18 mouse cellular contexts compared by ENCODE assay signal in the genomic region with DNA sequence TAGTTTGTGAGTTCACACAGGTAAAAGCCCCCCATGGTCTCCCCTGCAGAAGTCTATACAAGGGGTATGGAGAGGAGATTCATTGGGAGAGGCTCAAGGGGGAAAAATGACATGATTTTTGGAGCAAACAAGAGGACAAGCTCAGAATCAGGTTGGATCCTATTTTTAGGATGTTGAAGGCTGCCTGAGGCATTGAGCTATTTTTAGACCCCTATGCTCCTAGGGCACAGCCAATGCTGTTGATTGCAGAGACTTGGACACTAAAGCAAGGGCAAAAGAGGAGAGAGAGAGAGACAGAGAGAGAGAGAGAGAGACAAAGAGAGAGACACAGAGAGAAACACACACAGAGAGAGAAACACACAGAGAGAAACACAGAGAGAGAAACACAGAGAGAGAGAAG.
DNase-seq lines count a peak whose midpoint lies in the region; ATAC-seq and TF ChIP-seq lines count a peak whose summit lies in the region.
"Had no signal": no experiment of that assay in that cellular context is flagged by ENCODE, and none has a peak within 500 bp of the region (broad histone marks: within the 10 kb centered on the region; RNA-seq: fewer than 3 reads in every experiment).

No protein-coding gene starts in this region.

- no peak for TF ChIP-seq EP300 in heart, postnatal 0 days (IDR thresholded peaks at IDR 0.05; ENCODE audit: low read depth)

- no peaks in the 10 kb centered on the region for H3K9me3 ChIP-seq in heart, postnatal 0 days (replicated peaks; ENCODE audit: control insufficient read depth, low read length)
- H3K9me3 ChIP-seq: forebrain, embryonic 10.5 days; limb, embryonic 15.5 days; neural tube, embryonic 13.5 days had no signal

- no peaks in the 10 kb centered on the region for H3K27me3 ChIP-seq in heart, postnatal 0 days (ENCODE audit: control insufficient read depth, insufficient read depth, low read length)
- H3K27me3 ChIP-seq: limb, embryonic 15.5 days; neural tube, embryonic 13.5 days had no signal

- H3K4me3 ChIP-seq in gastrocnemius, adult 2 months = no peak overlapping the region
- H3K4me3 ChIP-seq in heart, postnatal 0 days (ENCODE audit: low read depth, low read length) = no peak overlapping the region
- no peak overlapping the region for H3K4me3 ChIP-seq in layer of hippocampus, adult 2 months
- H3K4me3 ChIP-seq: forebrain, embryonic 10.5 days; limb, embryonic 15.5 days; neural tube, embryonic 13.5 days had no signal

- H3K27ac ChIP-seq in gastrocnemius, adult 2 months = peak overlapping the region; percentile 90
- H3K27ac ChIP-seq in heart, postnatal 0 days (ENCODE audit: low read depth) = peak overlapping the region; percentile 97
- no peak overlapping the region for H3K27ac ChIP-seq in layer of hippocampus, adult 2 months
- H3K27ac ChIP-seq: forebrain, embryonic 10.5 days; hindbrain, postnatal 0 days; limb, embryonic 15.5 days; neural tube, embryonic 13.5 days had no signal

- DNase-seq in gastrocnemius, adult 2 months = peak; percentile 34
- no peak for DNase-seq in gastrocnemius, postnatal 10 days
- DNase-seq in adipocyte (ENCODE audit: low spot score) = peak; percentile 24
- peak; percentile 33 to 49 for DNase-seq in heart, adult 9 months (ENCODE audit: low spot score in 2 of 2)
- peak; percentile 92 for DNase-seq in heart, postnatal 0 days (ENCODE audit: low spot score)
- DNase-seq in urinary bladder, postnatal 36 days (ENCODE audit: low spot score in 2 of 2) = no peak
- no peak for DNase-seq in layer of hippocampus, adult 2 months (ENCODE audit: low spot score in 2 of 2)
- DNase-seq: kidney, adult 11 months; layer of hippocampus, adult 9-11 months; liver, postnatal 0 days; lung, postnatal 36 days; right cerebral cortex, postnatal 14 days; thymus, postnatal 14 days had no signal

- intact Hi-C loops in gastrocnemius, adult 2 months (cut with DNase I) = no loop called here

- ATAC-seq in heart, postnatal 0 days (ENCODE audit: insufficient read depth, low read depth) = peak; percentile 98
- no peak for ATAC-seq in erythroid progenitor cell, adult 5-6 weeks (replicated peaks; ENCODE audit: low FRiP score, poor library complexity, severe bottlenecking)
- ATAC-seq: hindbrain, postnatal 0 days; liver, postnatal 0 days had no signal

- H3K36me3 ChIP-seq in heart, postnatal 0 days (replicated peaks; ENCODE audit: control insufficient read depth, insufficient read depth, low read length) = no peaks in the 10 kb centered on the region
- H3K36me3 ChIP-seq: forebrain, embryonic 10.5 days; limb, embryonic 15.5 days; neural tube, embryonic 13.5 days had no signal

- no peak for TF ChIP-seq CTCF in gastrocnemius, adult 2 months (IDR thresholded peaks at IDR 0.05)
- no peak for TF ChIP-seq CTCF in heart, postnatal 0 days (IDR thresholded peaks at IDR 0.05; ENCODE audit: low read depth)
- no peak for TF ChIP-seq CTCF in layer of hippocampus, adult 2 months (conservative IDR thresholded peaks at IDR 0.05)

- peaks cover 21% of the 10 kb centered on the region for H3K4me1 ChIP-seq in heart, postnatal 0 days (ENCODE audit: control insufficient read depth, insufficient read depth)
- H3K4me1 ChIP-seq: forebrain, embryonic 10.5 days; neural tube, embryonic 13.5 days had no signal

- H3K4me2 ChIP-seq in heart, postnatal 0 days (ENCODE audit: low read depth, low read length) = no peak overlapping the region; the same call in 1 of the 2 replicates
- H3K4me2 ChIP-seq: limb, embryonic 15.5 days; neural tube, embryonic 13.5 days had no signal

- peak overlapping the region; percentile 26; the same call in 1 of the 2 replicates for H3K9ac ChIP-seq in heart, postnatal 0 days (replicated peaks; ENCODE audit: low read depth, low read length)
- H3K9ac ChIP-seq: limb, embryonic 15.5 days; liver, postnatal 0 days; neural tube, embryonic 13.5 days had no signal

Comparison
In these comparisons a context has a peak if more than half of its experiments do, and no peak if none do; other contexts are left out.
1. DNase-seq: peak in gastrocnemius, adult 2 months (single experiment), adipocyte (single experiment), heart, adult 9 months (2 of 2) and heart, postnatal 0 days (single experiment); none in gastrocnemius, postnatal 10 days (single experiment), urinary bladder, postnatal 36 days (0 of 2) and layer of hippocampus, adult 2 months (0 of 2).